Mouse (Mus musculus): ENCODE results near the gene Npr1. TPM values are rescaled to one million over a fixed set of nuclear protein-coding genes. Genes with fewer than 3 reads are reported as not detected.
A peak's percentile ranks its signal among the peaks of the same experiment; 100 is the strongest.

The Npr1 gene
- polyA plus RNA-seq, 1 experiment from 2014 or later: 3.0 TPM

DNA sequence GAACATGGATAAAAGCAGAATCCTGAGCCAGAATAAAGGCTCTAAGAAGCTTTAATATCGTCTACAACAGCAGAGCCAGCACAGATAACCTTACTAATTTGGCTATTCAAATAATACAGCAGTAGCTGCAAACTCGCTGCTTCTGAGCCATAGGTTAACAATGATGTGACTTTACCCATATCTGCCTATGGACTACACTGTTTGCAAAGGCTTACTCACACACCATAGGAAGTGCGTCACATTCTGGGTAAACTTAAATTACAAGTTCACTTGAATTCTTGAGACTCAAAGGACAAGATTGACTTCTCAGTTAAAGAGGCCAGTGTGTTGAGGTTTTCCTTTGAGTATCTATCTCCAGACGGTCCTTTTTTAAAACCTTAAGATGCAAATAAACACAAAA is 37.8 kb upstream of the Npr1 start:
- H3K4me3 ChIP-seq: no peak overlapping the region
- 90% methylated on average over 4 of the region's 4 CpGs for WGBS
- H3K27me3 ChIP-seq (ENCODE audit: insufficient read depth, poor library complexity, severe bottlenecking): no peaks in the 10 kb centered on the region
- peaks cover 14% of the 10 kb centered on the region for H3K4me1 ChIP-seq (replicated peaks)
- H3K36me3 ChIP-seq: peaks cover 93% of the 10 kb centered on the region
- no peaks in the 10 kb centered on the region for H3K9me3 ChIP-seq
- DNase-seq (ENCODE audit: low spot score): no peak
- H3K27ac ChIP-seq: no peak overlapping the region

DNA sequence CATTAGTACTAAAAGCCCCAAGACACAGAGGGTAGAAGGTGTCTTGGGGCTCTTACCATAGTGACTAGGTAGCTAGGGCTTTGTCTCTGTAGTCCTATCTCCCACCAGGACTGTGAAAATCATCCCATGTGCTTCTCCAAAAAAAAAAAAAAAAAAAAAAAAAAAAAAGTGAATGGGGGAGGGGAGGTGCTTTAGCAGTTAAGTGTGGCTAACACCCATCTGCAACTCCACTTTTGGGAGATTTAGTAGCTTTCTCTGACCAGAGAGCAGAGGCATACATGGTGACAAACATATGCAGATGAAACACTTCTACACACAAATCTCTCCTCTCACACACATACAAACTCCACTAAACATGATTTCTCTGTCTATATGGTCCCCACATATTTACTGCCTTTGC is 31.9 kb upstream of the Npr1 start:
- no peaks in the 10 kb centered on the region for H3K27me3 ChIP-seq (ENCODE audit: insufficient read depth, poor library complexity, severe bottlenecking)

DNA sequence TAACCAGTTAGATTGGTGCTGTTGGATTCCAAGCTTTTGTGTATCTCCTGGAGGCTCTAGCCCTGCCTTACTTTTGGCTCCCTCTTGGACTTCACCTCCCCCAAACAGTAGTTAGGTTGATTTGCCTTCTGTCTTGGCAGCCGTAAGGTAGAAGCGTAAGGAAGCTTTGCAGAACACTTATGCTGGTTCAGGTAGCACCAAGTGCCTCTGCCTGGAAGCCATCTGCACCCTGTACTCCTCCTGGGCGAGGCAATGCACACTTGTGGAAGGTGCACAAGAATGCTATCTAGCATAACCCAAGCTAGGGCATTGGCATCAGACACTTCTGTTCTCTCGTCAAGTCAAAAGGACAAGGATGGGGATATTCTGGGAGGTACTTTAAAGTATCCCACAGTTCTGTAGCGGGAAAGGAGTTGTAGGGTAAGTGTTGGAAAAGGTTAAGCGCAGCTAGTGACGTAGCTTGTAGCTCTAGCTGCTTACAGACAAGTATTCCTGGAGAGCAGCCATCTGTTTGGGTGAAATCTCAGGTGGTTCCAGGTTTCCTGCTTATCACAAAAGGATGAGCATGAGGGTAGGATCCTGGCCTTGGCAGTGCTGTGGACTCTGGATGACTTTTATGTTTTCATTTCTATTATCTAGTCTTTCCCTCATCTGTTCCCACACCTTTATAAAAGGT is 30.3 kb upstream of the Npr1 start:
- Histone ChIP-seq H3K9me3 (no peaks in the 10 kb centered on the region), H3K4me3 (no peak overlapping the region), H3K36me3 (peaks cover 72% of the 10 kb centered on the region), H3K4me1 (replicated peaks) (no peaks in the 10 kb centered on the region), H3K27me3 (ENCODE audit: insufficient read depth, poor library complexity, severe bottlenecking) (no peaks in the 10 kb centered on the region), H3K27ac (no peak overlapping the region)
- 95% methylated on average over 7 of the region's 7 CpGs for WGBS
- no peak for DNase-seq (ENCODE audit: low spot score)

More for the DNA sequence above, 31.9 kb upstream of the Npr1 start:
- no peak overlapping the region for H3K4me3 ChIP-seq
- H3K4me1 ChIP-seq (replicated peaks): no peaks in the 10 kb centered on the region
- no peak for DNase-seq (ENCODE audit: low spot score)
- H3K9me3 ChIP-seq: no peaks in the 10 kb centered on the region
- H3K27ac ChIP-seq: no peak overlapping the region
- H3K36me3 ChIP-seq: peaks cover 88% of the 10 kb centered on the region

GRCm38 (mm10) chr3:90493831-90494540 is 28.3 kb upstream of the Npr1 start:
- Histone ChIP-seq H3K9me3 (no peaks in the 10 kb centered on the region), H3K36me3 (peaks cover 58% of the 10 kb centered on the region), H3K27me3 (ENCODE audit: insufficient read depth, poor library complexity, severe bottlenecking) (no peaks in the 10 kb centered on the region), H3K4me1 (replicated peaks) (peaks cover 8% of the 10 kb centered on the region), H3K4me3 (no peak overlapping the region), H3K27ac (no peak overlapping the region)
- 75% methylated on average over 4 of the region's 4 CpGs for WGBS
- no peak for DNase-seq (ENCODE audit: low spot score)

GRCm38 (mm10) chr3:90491350-90491749 is 25.7 kb upstream of the Npr1 start:
- Histone ChIP-seq H3K4me3 (no peak overlapping the region), H3K27me3 (ENCODE audit: insufficient read depth, poor library complexity, severe bottlenecking) (no peaks in the 10 kb centered on the region), H3K36me3 (peaks cover 58% of the 10 kb centered on the region), H3K9me3 (no peaks in the 10 kb centered on the region), H3K27ac (no peak overlapping the region), H3K4me1 (replicated peaks) (peaks cover 8% of the 10 kb centered on the region)
- 40% methylated on average over 2 of the region's 2 CpGs for WGBS
- DNase-seq (ENCODE audit: low spot score): no peak

DNA sequence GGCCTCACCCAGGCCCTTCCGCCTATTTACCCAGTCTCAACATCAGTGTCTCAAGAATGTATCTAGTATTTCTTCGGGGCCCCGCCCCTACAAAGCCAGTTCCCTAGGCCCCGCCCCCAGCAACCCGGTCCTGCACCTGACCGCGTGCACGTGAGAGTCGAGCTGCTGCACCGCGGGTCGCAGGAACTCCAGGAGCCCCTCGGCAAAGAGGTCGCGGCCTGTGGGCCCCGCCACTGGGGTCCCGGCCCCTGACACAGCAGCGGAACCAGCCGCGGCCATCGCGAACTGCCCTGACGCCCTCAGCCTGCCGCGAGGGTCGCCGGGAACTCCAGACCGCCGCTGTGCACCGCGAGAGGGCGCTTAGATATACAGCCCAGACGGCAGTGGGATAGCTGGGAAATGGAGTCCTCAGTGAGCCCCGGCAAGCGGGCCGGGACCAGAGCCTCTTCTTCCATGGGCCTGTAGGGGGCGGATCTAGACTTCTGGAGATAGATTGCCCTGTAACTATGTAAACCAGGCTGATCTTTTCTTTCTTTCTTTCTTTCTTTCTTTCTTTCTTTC is 25.1 kb upstream of the Npr1 start, which contains the start of gene Snapin:
Snapin (minus strand) TSS at position 338 of the 561 bp plus-strand sequence.
- peaks cover 58% of the 10 kb centered on the region for H3K36me3 ChIP-seq
- DNase-seq (ENCODE audit: low spot score): peak; percentile 96
- no peaks in the 10 kb centered on the region for H3K9me3 ChIP-seq
- H3K27ac ChIP-seq: peak within 1 kb of the TSS; percentile 95
- under 1% methylated on average over 37 of the region's 37 CpGs for WGBS
- H3K4me3 ChIP-seq: peak within 1 kb of the TSS; percentile 83
- H3K4me1 ChIP-seq (replicated peaks): peaks cover 8% of the 10 kb centered on the region
- no peaks in the 10 kb centered on the region for H3K27me3 ChIP-seq (ENCODE audit: insufficient read depth, poor library complexity, severe bottlenecking)

- peaks cover 61% of the 10 kb centered on the region for H3K36me3 ChIP-seq
- 91% methylated on average over 6 of the region's 6 CpGs for WGBS
These were observed 22.9 kb upstream of the Npr1 start for GRCm38 (mm10) chr3:90488576-90488975.

DNA sequence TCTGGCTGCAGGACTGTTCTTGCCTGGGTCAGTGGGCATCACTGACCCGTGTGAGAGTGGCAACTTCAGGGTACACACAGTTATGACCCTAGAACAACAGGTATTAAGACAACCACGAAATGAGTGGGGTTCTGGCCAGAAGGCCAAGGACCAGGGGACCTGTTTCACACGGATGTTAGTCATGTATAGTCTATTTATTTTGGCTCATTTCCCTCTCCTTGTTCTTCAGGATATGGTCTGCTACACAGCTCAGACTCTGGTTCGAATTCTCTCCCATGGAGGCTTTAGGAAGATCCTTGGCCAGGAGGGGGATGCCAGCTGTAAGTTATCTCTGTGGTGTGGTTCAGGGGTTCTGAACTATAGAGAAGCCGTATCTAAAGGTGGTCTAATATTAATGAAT is 21.3 kb upstream of the Npr1 start:
- no peak overlapping the region for H3K4me3 ChIP-seq
- peaks cover 76% of the 10 kb centered on the region for H3K36me3 ChIP-seq
- 86% methylated on average over 5 of the region's 5 CpGs for WGBS
- no peaks in the 10 kb centered on the region for H3K27me3 ChIP-seq (ENCODE audit: insufficient read depth, poor library complexity, severe bottlenecking)
- peaks cover 8% of the 10 kb centered on the region for H3K4me1 ChIP-seq (replicated peaks)
- DNase-seq (ENCODE audit: low spot score): no peak
- H3K9me3 ChIP-seq: no peaks in the 10 kb centered on the region
- no peak overlapping the region for H3K27ac ChIP-seq

More at GRCm38 (mm10) chr3:90488576-90488975, 22.9 kb upstream of the Npr1 start:
- no peak overlapping the region for H3K27ac ChIP-seq
- H3K4me1 ChIP-seq (replicated peaks): peaks cover 8% of the 10 kb centered on the region
- H3K27me3 ChIP-seq (ENCODE audit: insufficient read depth, poor library complexity, severe bottlenecking): no peaks in the 10 kb centered on the region
- no peak for DNase-seq (ENCODE audit: low spot score)
- no peak overlapping the region for H3K4me3 ChIP-seq
- H3K9me3 ChIP-seq: no peaks in the 10 kb centered on the region

DNA sequence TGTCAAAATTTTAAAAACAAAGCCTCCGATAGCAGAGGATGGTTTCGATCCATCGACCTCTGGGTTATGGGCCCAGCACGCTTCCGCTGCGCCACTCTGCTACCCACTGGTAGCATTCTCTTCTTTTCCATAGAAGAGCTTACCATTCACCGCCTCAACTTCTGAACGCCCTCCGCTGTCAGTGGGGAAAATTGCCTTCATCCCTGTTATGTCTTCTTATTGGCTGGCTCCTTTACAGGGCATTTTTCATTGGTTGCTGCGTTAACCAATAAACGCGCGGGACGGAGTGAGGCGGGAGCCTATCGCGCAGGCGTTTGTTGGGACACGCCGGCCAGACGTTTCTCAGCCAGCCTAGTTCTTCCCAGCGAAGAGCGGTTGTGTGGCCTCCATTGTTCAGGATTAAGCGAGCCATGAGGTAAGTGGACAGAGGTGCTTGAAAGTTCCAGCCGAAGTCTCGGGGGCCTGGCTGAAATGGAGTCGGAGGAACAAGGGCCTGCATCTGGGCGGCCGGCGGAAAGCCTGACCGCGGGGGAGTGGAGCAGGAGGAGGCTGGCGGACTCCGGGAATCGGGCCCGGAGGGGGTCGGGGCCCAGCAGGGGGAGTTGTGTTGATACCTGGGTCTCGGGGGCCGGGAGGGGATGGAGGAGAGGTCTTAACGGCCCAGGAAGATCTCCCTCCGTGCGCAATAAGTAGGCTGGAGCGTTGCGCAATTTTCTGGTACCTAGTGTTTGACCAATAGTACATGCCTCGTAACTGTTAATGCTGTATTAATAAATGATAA is 10.4 kb upstream of the Npr1 start, which contains the start of gene Ilf2:
Ilf2 (plus strand) TSS at position 296 of the 781 bp plus-strand sequence.
- H3K27me3 ChIP-seq (ENCODE audit: insufficient read depth, poor library complexity, severe bottlenecking): no peaks in the 10 kb centered on the region
- peak within 1 kb of the TSS; percentile 81 for H3K4me3 ChIP-seq
- DNase-seq (ENCODE audit: low spot score): peak; percentile 98
- WGBS: under 1% methylated on average over 45 of the region's 45 CpGs
- H3K27ac ChIP-seq: peak within 1 kb of the TSS; percentile 97
- no peaks in the 10 kb centered on the region for H3K9me3 ChIP-seq
- H3K4me1 ChIP-seq (replicated peaks): peaks cover 6% of the 10 kb centered on the region
- H3K36me3 ChIP-seq: peaks cover 39% of the 10 kb centered on the region

GRCm38 (mm10) chr3:90475151-90475830 is 9.6 kb upstream of the Npr1 start:
- Histone ChIP-seq H3K9me3 (no peaks in the 10 kb centered on the region), H3K36me3 (peaks cover 32% of the 10 kb centered on the region), H3K4me1 (replicated peaks) (peaks cover 6% of the 10 kb centered on the region), H3K4me3 (peak overlapping the region; percentile 81; the same call in 1 of the 2 replicates), H3K27ac (no peak overlapping the region), H3K27me3 (ENCODE audit: insufficient read depth, poor library complexity, severe bottlenecking) (no peaks in the 10 kb centered on the region)
- 46% methylated on average over 16 of the region's 16 CpGs for WGBS
- DNase-seq (ENCODE audit: low spot score): no peak

GRCm38 (mm10) chr3:90472213-90472612 is 6.5 kb upstream of the Npr1 start:
- Histone ChIP-seq H3K4me3 (no peak overlapping the region), H3K9me3 (no peaks in the 10 kb centered on the region), H3K27me3 (ENCODE audit: insufficient read depth, poor library complexity, severe bottlenecking) (peaks cover 11% of the 10 kb centered on the region; the same call in 1 of the 2 replicates), H3K36me3 (peaks cover 1% of the 10 kb centered on the region; the same call in 1 of the 2 replicates), H3K4me1 (replicated peaks) (peaks cover 3% of the 10 kb centered on the region), H3K27ac (no peak overlapping the region)
- no peak for DNase-seq (ENCODE audit: low spot score)
- WGBS: 35% methylated on average over 3 of the region's 3 CpGs

Measured in hindbrain, embryonic 10.5 days (tissue).